Mouse (Mus musculus): Measurements from ENCODE around the gene Stom. TPM values are rescaled to one million over a fixed set of nuclear protein-coding genes. Genes with fewer than 3 reads are reported as not detected.
A peak's percentile ranks its signal among the peaks of the same experiment; 100 is the strongest.

Gene Stom
- polyA plus RNA-seq, 1 experiment from 2014 or later = 29.7 TPM

GRCm38 (mm10) chr2:35314300-35314699 is 22.5 kb downstream of the Stom start:
- TF ChIP-seq CTCF (IDR thresholded peaks at IDR 0.05; ENCODE audit: low read depth) = no peak
- Histone ChIP-seq H3K27me3 (ENCODE audit: insufficient read depth, low read length) (no peaks in the 10 kb centered on the region), H3K9me3 (replicated peaks; ENCODE audit: low read length) (no peaks in the 10 kb centered on the region), H3K36me3 (ENCODE audit: insufficient read depth, low read length) (0 out of 2 replicates have a peak, but pooled peaks cover 4% of the 10 kb centered on the region), H3K9ac (ENCODE audit: low read depth, low read length) (no peak overlapping the region), H3K27ac (no peak overlapping the region), H3K4me1 (replicated peaks; ENCODE audit: insufficient read depth, low read length) (0 out of 2 replicates have a peak, but pooled peaks cover 5% of the 10 kb centered on the region), H3K4me2 (ENCODE audit: low read length) (no peak overlapping the region), H3K4me3 (replicated peaks; ENCODE audit: low read depth, low read length) (no peak overlapping the region)
- ATAC-seq (replicated peaks; ENCODE audit: low FRiP score, low read depth) (no peak), DNase-seq (ENCODE audit: low spot score) (no peak)
- 49% methylated on average over 3 of the region's 3 CpGs for WGBS

- no peaks in the 10 kb centered on the region for H3K27me3 ChIP-seq (ENCODE audit: insufficient read depth, low read length)
- no peaks in the 10 kb centered on the region for H3K9me3 ChIP-seq (replicated peaks; ENCODE audit: low read length)
- 0 out of 2 replicates have a peak, but pooled peaks cover 5% of the 10 kb centered on the region for H3K4me1 ChIP-seq (replicated peaks; ENCODE audit: insufficient read depth, low read length)
- DNase-seq (ENCODE audit: low spot score) (no peak), ATAC-seq (replicated peaks; ENCODE audit: low FRiP score, low read depth) (no peak)
- WGBS = 91% methylated on average over 4 of the region's 4 CpGs
- no peak overlapping the region for H3K4me2 ChIP-seq (ENCODE audit: low read length)
- no peak for TF ChIP-seq CTCF (IDR thresholded peaks at IDR 0.05; ENCODE audit: low read depth)
- no peak overlapping the region for H3K4me3 ChIP-seq (replicated peaks; ENCODE audit: low read depth, low read length)
- H3K9ac ChIP-seq (ENCODE audit: low read depth, low read length) = no peak overlapping the region
- H3K36me3 ChIP-seq (ENCODE audit: insufficient read depth, low read length) = 0 out of 2 replicates have a peak, but pooled peaks cover 9% of the 10 kb centered on the region
- no peak overlapping the region for H3K27ac ChIP-seq
Measured at GRCm38 (mm10) chr2:35309906-35310493, 26.8 kb downstream of the Stom start.

GRCm38 (mm10) chr2:35308166-35308565 is 28.6 kb downstream of the Stom start:
- Histone ChIP-seq H3K4me3 (replicated peaks; ENCODE audit: low read depth, low read length) (no peak overlapping the region), H3K4me1 (replicated peaks; ENCODE audit: insufficient read depth, low read length) (no peaks in the 10 kb centered on the region), H3K27me3 (ENCODE audit: insufficient read depth, low read length) (no peaks in the 10 kb centered on the region), H3K36me3 (ENCODE audit: insufficient read depth, low read length) (peaks cover 12% of the 10 kb centered on the region; the same call in 1 of the 2 replicates), H3K27ac (no peak overlapping the region), H3K9me3 (replicated peaks; ENCODE audit: low read length) (no peaks in the 10 kb centered on the region), H3K4me2 (ENCODE audit: low read length) (no peak overlapping the region), H3K9ac (ENCODE audit: low read depth, low read length) (no peak overlapping the region)
- ATAC-seq (replicated peaks; ENCODE audit: low FRiP score, low read depth) = no peak
- 22% methylated on average over 1 of the region's 1 CpGs for WGBS
- no peak for DNase-seq (ENCODE audit: low spot score)
- TF ChIP-seq CTCF (IDR thresholded peaks at IDR 0.05; ENCODE audit: low read depth) = no peak

- H3K27me3 ChIP-seq (ENCODE audit: insufficient read depth, low read length) = no peaks in the 10 kb centered on the region
- no peak overlapping the region for H3K4me2 ChIP-seq (ENCODE audit: low read length)
- DNase-seq (ENCODE audit: low spot score) = peak; percentile 75
- no peaks in the 10 kb centered on the region for H3K9me3 ChIP-seq (replicated peaks; ENCODE audit: low read length)
- 0 out of 2 replicates have a peak, but pooled peaks have one; percentile 47 for ATAC-seq (replicated peaks; ENCODE audit: low FRiP score, low read depth)
- H3K9ac ChIP-seq (ENCODE audit: low read depth, low read length) = no peak overlapping the region
- H3K27ac ChIP-seq = peak overlapping the region; percentile 48
- 0 out of 2 replicates have a peak, but pooled peaks cover 6% of the 10 kb centered on the region for H3K4me1 ChIP-seq (replicated peaks; ENCODE audit: insufficient read depth, low read length)
- WGBS = 55% methylated on average over 13 of the region's 13 CpGs
- peaks cover 13% of the 10 kb centered on the region; the same call in 1 of the 2 replicates for H3K36me3 ChIP-seq (ENCODE audit: insufficient read depth, low read length)
- TF ChIP-seq CTCF (IDR thresholded peaks at IDR 0.05; ENCODE audit: low read depth) = no peak
- H3K4me3 ChIP-seq (replicated peaks; ENCODE audit: low read depth, low read length) = no peak overlapping the region
Measured at GRCm38 (mm10) chr2:35302049-35302885, 34.5 kb downstream of the Stom start.

- Histone ChIP-seq H3K27ac (no peak overlapping the region), H3K36me3 (ENCODE audit: insufficient read depth, low read length) (peaks cover 10% of the 10 kb centered on the region; the same call in 1 of the 2 replicates), H3K9ac (ENCODE audit: low read depth, low read length) (no peak overlapping the region), H3K9me3 (replicated peaks; ENCODE audit: low read length) (no peaks in the 10 kb centered on the region), H3K4me3 (replicated peaks; ENCODE audit: low read depth, low read length) (no peak overlapping the region), H3K4me2 (ENCODE audit: low read length) (no peak overlapping the region), H3K4me1 (replicated peaks; ENCODE audit: insufficient read depth, low read length) (0 out of 2 replicates have a peak, but pooled peaks cover 6% of the 10 kb centered on the region), H3K27me3 (ENCODE audit: insufficient read depth, low read length) (no peaks in the 10 kb centered on the region)
- WGBS = 83% methylated on average over 2 of the region's 2 CpGs
- TF ChIP-seq CTCF (IDR thresholded peaks at IDR 0.05; ENCODE audit: low read depth) = no peak
- no peak for DNase-seq (ENCODE audit: low spot score)
- ATAC-seq (replicated peaks; ENCODE audit: low FRiP score, low read depth) = no peak
Measured at GRCm38 (mm10) chr2:35299437-35299836, 37.3 kb downstream of the Stom start.

- peak; percentile 93 for DNase-seq (ENCODE audit: low spot score)
- 0 out of 2 replicates have a peak, but pooled peaks cover 6% of the 10 kb centered on the region for H3K4me1 ChIP-seq (replicated peaks; ENCODE audit: insufficient read depth, low read length)
- TF ChIP-seq CTCF (IDR thresholded peaks at IDR 0.05; ENCODE audit: low read depth) = peak; percentile 100
- no peak overlapping the region for H3K4me2 ChIP-seq (ENCODE audit: low read length)
- no peak overlapping the region for H3K9ac ChIP-seq (ENCODE audit: low read depth, low read length)
- no peak overlapping the region for H3K27ac ChIP-seq
- 0 out of 2 replicates have a peak, but pooled peaks cover 7% of the 10 kb centered on the region for H3K36me3 ChIP-seq (ENCODE audit: insufficient read depth, low read length)
- H3K27me3 ChIP-seq (ENCODE audit: insufficient read depth, low read length) = no peaks in the 10 kb centered on the region
- H3K4me3 ChIP-seq (replicated peaks; ENCODE audit: low read depth, low read length) = no peak overlapping the region
- H3K9me3 ChIP-seq (replicated peaks; ENCODE audit: low read length) = no peaks in the 10 kb centered on the region
- peak; percentile 65; the same call in 1 of the 2 replicates for ATAC-seq (replicated peaks; ENCODE audit: low FRiP score, low read depth)
- 21% methylated on average over 15 of the region's 15 CpGs for WGBS
Measured at GRCm38 (mm10) chr2:35297703-35298332, 39.0 kb downstream of the Stom start.

All from kidney, postnatal 0 days (tissue).